Mouse (Mus musculus) adrenal gland (tissue): ENCODE measurements around the gene Dld.

Experiments
- intact Hi-C: fragments of 180-260 bp; cut with DNase I; formaldehyde crosslinking; loops from one replicate; pipeline ENCODE4 v1.15.1; 2025

Gene Dld

GRCm38 (mm10) chr12:31323136-31323695 is 28.0 kb downstream of the Dld start:
- intact Hi-C loops = loop anchor here (10.0 kb wide), 1 partner anchor 198 kb away; no protein-coding TSS in a partner anchor

DNA sequence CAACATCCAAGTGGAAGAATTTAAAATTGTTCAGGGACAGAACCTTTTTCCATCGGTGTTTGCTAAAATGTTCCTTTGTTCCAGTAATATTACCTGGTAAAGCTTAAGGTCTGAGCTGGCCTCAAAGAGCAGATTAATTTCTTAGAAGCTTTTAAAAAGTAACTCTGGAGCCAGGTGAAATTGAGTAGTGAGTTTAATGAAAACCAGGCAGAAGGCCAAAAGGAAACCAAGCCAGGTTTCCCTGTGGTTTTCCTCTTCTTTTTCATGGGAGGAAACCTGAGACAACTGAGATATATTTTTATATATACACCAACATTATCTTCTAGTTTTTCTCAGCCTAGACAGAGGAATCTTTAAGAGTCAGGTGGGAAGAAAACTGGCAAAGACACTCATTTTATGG is 29.7 kb downstream of the Dld start:
- intact Hi-C loops = loop anchor here (10.0 kb wide), 1 partner anchor 197 kb away; no protein-coding TSS in a partner anchor

- intact Hi-C loops = loop anchor here (10.0 kb wide), 1 partner anchor 196 kb away; no protein-coding TSS in a partner anchor
Observed at GRCm38 (mm10) chr12:31320817-31321216, 30.4 kb downstream of the Dld start.

- intact Hi-C loops = no loop called here
Observed at GRCm38 (mm10) chr12:31318409-31318963, 32.8 kb downstream of the Dld start.

DNA sequence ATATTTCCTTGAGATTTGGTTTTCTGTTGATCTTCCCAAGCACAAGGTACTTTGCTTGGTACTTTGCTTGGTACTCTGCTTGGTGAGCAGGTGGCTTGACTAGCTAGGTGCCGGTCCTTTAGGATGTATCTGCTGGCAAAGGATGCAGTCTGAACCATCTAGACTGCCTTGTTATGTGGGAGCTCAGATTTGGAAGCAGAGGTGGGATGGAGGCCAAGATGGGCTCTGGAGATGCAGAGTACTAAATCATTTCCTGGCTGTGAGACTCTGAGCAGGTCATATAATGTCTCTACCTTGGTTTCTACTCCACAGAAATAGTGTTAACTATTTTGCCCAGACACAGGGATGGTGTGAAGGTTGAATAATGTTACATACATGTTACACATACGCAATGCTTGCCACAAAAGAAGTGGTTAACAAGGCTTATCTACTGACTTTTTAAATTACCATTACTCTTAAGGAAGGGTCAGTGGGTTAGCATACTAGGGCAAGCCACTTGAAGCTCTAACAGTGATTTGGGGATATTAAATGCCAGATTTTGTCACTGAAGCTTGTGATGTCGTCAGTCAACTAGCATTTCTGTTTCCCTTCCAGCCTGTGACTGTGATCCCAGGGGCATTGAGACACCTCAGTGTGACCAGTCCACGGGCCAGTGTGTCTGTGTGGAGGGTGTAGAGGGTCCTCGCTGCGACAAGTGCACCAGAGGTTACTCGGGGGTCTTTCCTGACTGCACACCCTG is 33.4 kb downstream of the Dld start:
- intact Hi-C loops = no loop called here

DNA sequence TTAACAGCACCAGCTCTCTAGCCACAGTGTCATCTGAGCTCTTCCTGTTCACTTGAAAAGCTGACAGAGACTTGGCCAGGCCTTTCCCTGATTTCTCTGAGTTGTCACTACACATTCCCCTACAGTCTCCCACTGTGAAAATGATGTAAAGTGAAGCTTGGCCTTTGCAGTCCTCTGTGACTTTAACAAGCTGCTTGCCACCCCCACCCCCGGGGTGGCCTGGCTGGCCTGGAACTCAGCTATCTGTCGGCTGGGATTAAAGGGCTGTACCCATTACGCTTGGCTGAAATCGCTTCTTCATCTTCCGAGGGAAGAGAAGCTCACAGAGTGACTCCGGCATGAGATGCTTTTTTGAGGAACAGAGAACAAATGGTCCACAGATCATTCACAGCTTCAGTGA is 35.3 kb downstream of the Dld start:
- intact Hi-C loops = no loop called here

- intact Hi-C loops = no loop called here
Observed at GRCm38 (mm10) chr12:31314310-31314709, 36.9 kb downstream of the Dld start.

- intact Hi-C loops = no loop called here
Observed at GRCm38 (mm10) chr12:31313136-31313535, 38.1 kb downstream of the Dld start.

- intact Hi-C loops = no loop called here
Observed at GRCm38 (mm10) chr12:31312281-31312680, 39.0 kb downstream of the Dld start.

GRCm38 (mm10) chr12:31311671-31312265 is 39.5 kb downstream of the Dld start:
- intact Hi-C loops = no loop called here

DNA sequence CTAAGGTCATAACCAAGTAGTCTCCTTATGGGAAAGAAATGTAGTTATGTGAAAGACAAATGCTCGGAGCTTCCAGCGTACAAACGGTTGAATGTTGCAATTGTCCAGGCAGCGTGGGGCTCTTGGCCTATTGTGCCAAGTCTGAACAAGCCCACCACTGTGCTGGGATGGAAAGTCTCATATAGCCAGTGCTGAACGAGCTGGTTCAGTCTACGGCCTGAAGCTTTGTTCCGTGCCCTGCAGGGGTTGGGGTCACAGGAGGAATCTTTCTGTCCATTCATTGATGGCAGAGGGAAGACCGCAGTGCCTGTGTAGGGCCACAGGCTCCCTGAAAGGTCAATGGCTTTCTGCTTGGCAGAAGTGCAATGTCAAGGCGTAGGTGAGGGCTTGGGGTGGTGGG is 40.6 kb downstream of the Dld start:
- intact Hi-C loops = no loop called here

DNA sequence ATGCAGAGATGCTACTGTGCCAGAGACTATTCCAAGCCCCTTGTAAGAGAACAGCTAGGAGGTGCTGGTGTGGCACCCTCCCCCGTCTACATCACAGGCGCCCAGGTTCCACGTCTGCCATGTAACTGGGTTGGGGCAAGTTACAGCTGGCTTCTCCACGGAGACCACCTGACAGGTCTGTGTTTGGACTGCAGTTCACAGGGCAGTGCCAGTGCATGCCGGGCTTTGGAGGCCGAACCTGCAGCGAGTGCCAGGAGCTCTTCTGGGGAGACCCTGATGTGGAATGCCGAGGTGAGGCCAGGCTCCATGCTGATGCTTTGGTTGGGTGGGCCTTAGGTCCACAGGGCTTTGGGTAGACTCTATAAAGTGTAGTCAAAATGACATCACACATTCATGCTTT is 43.5 kb downstream of the Dld start:
- intact Hi-C loops = no loop called here

DNA sequence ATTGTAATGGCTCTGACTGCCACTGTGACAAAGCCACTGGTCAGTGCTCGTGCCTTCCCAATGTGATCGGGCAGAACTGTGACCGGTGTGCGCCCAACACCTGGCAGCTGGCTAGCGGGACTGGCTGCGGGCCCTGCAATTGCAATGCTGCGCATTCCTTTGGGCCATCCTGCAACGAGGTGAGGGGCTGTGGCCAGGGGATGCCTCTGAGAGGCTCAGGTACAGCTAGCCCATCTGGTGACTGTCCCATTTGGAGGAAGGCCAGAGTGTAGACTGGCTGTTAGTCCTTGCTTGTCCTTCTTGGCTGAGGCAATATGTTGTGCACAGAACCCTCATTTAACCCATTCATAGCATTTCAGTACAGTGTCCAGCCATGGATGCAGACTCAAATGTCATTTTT is 44.2 kb downstream of the Dld start:
- intact Hi-C loops = no loop called here

DNA sequence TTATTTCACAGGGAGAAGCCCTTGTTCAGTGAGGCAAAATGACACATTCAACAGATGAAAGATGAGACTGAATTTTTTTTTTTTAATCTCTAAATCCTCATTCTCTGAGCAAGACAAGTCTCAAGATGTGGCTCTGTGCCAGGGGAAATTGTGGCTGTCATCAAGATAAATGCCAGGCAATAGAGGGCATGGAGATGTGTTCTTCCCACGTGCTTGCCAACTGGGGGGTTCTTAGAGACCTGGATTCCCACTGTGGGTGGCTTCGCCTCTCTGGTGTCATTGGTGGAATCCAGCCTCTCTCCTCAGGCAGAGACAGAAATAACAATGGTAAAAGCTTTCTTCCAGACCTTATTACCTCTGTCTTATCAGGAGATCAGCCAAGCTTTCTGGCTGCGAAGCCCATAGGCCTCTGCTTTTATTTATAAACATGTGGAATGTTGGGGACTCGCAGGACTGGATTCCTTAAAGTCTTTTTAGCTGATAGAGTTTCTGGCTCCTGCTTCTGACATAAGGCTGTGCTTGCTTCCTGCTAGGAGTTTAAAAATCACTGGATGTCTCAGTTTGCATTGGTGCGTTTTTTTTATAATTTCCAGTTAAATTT is 45.1 kb downstream of the Dld start:
- intact Hi-C loops = no loop called here

DNA sequence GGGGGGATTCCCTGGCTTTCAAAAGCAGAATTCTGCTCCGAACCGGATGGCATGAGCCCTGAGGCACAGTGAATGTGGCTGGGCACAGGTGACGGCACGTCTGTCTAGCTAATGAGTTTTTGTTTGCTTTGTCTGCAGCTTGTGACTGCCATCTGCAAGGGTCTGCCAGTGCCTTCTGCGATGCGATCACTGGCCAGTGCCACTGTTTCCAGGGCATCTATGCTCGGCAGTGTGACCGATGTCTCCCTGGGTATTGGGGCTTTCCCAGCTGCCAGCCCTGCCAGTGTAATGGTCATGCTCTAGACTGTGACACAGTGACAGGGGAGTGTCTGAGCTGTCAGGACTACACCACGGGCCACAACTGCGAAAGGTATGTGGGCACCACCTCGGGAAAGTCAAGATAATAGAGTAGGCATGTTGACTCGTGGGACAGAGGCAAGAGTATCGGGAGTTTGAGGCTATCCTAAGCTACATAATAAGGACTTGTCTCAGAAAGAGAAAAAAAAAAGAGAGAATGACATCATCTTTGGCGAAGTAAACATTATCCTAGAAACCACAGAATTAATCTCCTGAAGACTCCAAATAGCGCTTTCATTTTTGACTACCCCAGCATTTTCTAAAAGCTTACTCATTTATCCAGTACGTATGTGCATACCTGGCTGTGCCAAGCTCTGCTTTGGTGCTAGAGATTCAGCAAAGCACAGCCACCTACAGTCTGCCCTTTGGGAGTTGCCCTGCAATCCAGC is 48.3 kb downstream of the Dld start:
- intact Hi-C loops = no loop called here

GRCm38 (mm10) chr12:31302266-31302665 is 49.0 kb downstream of the Dld start:
- intact Hi-C loops = no loop called here

DNA sequence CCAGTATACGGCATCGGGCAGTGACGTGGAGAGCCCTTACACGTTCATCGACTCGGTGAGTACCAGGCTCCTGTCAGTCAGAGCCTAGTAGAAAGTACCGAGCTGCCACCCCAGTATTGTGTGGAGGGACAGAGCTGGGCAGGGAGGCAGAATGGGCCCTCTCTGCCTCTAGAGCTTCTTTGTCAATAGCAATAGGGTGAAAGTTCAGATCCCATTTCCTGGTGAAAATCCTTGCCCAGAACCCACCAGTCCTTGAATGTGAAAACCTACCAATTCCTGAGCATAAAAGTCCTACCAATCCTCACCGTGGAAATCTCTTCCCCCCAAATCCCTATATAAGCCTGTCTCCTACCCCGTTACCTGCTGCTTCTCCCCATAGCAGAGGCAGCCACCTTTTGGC is 51.0 kb downstream of the Dld start:
- intact Hi-C loops = no loop called here

DNA sequence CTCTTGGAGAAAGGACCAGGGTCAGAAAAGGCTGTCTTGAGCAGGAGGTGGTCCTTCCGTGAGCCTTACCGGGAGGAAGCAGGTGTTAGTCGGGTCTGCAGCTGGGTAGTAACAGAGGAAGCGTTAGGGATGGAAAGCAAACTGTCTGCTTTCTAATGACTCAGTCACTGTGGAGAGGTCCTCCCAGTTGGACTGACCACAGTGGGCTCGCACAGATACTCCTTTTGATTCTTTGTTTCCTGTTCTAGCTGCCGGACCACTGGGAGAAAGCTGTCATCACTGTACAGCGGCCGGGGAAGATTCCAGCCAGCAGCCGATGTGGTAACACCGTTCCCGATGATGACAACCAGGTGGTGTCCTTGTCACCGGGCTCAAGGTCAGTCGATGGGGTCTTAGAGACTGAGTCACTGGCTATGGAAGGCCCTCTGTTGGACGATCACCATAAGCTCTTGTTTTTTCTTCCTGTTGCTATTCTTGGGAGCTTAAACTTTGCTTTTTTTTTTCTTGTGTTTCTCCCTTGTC is 51.5 kb downstream of the Dld start:
- intact Hi-C loops = no loop called here

- intact Hi-C loops = no loop called here
Observed at GRCm38 (mm10) chr12:31299126-31299525, 52.1 kb downstream of the Dld start.

DNA sequence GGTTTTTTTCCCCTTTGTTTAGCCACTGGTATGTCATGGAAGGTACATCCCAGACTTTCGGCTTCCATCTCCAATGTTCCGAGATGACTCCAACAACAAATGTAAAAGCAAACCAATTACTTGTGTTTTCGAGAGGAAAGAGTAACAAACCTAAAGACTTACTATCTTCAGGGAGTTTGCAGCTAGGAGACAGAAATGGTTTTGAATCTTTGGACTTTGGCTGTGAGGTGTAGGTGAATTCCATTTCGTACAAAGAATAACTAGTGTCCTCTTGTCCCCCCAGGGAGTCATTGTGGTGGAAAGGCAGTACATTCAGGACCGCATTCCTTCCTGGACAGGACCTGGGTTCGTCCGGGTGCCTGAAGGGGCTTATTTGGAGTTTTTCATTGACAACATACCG is 52.7 kb downstream of the Dld start:
- intact Hi-C loops = no loop called here

DNA sequence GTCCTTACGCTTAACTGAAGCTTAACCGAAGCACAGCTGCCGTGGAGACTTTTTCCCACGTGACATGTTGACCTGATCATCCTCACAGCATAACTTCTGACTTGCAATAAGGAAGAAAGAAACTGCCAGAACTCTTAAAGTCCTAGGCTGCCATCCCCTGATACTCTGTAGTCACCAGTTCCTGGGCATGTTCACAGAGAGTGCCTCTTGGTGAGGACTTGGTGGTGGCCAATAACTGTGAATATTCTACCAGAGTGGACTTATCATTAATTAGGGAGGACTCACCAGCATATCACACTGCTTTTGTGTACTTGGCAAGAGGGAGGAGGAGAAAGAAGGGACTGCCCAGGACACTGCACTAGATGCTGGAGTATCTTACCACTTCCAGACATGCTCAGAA is 53.1 kb downstream of the Dld start:
- intact Hi-C loops = no loop called here
